Mouse (Mus musculus): ENCODE results near the gene Heatr5a.

- TF ChIP-seq CTCF (IDR thresholded peaks at IDR 0.05; ENCODE audit: low read depth) (no peak), EP300 (optimal IDR thresholded peaks at IDR 0.05) (no peak)
Observed at GRCm38 (mm10) chr12:51988536-51988935, 17.4 kb upstream of the Heatr5a start.
